Mouse (Mus musculus) lung, postnatal 4 days (tissue): ENCODE results near the gene Pnpla5.
A peak's percentile ranks its signal among the peaks of the same experiment; 100 is the strongest.
"Not testable (repeated sequence)": the region's sequence is repeated elsewhere in the genome, so short reads cannot be mapped to it uniquely, and the experiment has no call there.

Source experiments
- DNase-seq, 2 experiments: peaks; one replicate each; pipeline ENCODE4 v3.0.0; 2021

Pnpla5 gene

DNA sequence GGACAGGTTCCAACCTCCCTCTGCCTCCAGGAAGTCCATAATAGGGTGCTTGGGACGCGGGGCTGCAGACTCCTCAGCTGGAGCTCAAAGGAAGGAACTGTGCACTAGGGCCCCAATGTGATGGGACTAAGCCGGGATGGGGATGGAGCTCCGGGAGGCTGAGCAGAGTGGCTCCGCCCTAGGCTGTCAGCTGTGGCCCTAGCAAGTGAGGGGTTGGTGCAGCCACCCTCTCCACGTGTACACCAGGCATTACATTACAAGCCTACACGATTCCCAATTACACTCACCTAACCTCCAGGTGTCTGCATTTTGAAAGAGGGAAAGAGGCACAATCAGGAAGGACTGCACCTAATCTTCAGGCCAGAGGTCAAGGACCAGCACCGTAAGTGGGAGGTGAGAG lies at the start of gene Pnpla5:
TSS of gene Pnpla5 (minus strand) at position 101 of the 400 bp plus-strand sequence.
- DNase-seq, result no peak

DNA sequence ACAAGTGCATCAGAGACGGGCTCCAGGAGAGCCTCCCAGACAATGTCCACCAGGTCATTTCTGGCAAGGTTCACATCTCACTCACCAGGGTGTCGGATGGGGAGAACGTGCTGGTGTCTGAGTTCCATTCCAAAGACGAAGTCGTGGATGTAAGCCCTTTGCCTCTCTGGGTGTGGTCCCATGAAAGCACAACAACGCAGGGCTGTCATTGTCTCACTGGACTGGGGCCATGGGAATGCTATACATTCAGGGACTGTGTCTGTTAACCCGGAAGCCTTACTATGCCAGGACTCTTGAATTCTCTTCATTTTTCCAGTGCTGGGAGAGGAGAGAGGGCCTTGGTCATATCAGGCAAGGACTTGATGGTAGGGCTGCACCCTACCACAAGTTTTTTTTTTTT lies 48.2 kb upstream of the Pnpla5 start:
- DNase-seq, result no peak

DNA sequence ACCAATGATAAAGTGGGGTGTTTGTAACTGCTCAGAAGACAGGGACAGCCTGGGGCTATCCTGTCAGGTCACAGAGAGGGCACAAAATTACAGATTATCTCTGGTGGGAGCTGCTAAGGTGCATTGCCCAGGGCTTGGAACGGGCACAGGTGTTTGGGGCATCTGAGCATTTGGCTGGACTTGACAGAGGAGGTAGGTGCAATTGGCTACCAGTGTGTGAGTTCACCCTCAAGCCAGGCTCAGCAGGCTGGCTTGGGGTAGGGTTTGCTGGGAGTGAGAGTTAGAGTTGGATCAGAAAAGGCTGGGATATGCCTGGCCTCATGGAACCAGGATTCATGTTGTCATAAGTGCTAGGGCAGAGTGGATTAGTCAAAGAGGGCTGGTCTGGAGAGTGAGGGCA lies 46.5 kb upstream of the Pnpla5 start:
- no peak for DNase-seq

DNA sequence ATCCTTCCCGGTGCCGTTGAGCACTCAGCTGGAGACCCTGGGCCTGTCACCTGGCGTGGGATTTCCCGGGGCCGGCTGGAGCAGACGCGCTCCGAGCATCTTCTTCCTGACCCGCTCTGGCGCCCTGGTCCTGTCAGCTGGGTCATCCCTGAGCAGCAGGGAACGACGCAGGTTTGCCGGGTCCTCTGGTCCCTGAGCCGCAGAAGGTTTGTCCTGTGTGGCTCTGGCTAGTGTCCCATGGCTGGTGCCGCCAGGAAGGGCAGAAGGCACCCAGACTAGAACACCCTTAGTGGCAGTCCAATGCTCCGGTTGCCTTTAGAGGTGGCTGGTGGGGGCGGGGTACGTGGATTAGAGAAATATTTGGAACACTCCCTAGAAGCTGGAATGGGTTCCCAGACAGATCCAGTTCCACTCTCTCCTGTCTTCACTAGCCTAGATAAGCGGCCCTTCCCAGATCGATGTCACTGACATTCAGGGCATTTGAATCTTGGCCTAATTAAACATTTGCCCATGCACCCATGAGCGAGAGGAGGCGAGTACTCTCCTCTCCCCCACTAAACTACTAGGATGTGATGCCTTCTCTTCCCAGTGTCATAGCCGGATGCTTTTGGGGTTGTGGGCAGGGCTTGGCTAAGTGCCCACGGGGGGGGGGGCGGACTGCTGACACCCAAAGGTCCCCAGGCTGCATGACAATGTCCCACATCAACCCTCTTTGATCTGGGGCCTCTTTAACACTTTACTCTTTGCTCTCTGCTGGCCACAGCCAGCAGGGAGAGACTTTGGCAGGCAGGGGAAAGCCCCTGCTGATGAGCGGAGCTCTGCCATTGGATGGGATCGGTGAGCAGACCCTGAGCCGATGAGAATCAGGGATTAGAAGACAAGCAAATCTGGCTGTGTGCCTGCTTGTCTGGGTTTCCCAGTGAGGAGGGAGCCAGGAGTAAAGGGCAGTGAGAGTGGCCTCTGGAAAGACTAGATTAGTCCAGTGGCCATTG lies 45.5 kb upstream of the Pnpla5 start:
- peak; percentile 35 to 68 for DNase-seq

DNA sequence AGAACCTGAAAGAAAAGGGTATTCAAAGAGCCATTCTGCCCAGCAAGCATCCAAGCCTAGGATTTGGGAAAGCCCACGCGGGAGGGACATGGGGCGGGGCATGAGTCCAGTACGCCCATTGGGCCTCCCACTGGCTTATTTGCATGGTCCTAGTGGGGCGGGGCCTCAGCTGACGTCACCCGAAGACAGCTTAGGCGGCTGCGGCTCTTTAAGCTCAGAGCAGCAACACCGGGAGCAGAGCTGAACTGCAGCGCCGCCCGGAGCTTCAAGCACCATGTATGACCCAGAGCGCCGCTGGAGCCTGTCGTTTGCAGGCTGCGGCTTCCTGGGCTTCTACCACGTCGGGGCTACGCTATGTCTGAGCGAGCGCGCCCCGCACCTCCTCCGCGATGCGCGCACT lies 44.6 kb upstream of the Pnpla5 start, which contains the start of gene Pnpla3:
TSS of gene Pnpla3 (plus strand) at position 238 of the 400 bp plus-strand sequence.
- peak; percentile 93 to 96 for DNase-seq

DNA sequence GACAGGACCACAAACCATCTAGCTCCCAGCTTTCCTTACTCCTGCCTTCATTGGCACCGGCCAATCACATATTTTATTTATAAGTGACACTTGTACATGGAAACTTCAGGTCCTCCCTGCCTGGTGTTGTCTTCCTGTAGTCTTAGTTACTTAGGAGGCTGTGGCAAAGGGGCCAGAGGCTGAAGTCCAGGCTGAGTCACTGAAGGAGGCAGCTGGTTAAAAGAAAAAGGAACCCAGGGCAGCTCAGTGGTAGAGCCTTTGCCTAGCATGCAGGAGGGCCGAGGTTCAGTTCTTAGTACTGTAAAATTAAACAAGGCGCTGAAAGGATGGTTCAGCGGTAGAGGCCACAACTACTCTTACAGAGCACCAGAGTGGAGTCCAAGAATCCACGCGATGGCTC lies 43.8 kb upstream of the Pnpla5 start:
- DNase-seq, result no peak

DNA sequence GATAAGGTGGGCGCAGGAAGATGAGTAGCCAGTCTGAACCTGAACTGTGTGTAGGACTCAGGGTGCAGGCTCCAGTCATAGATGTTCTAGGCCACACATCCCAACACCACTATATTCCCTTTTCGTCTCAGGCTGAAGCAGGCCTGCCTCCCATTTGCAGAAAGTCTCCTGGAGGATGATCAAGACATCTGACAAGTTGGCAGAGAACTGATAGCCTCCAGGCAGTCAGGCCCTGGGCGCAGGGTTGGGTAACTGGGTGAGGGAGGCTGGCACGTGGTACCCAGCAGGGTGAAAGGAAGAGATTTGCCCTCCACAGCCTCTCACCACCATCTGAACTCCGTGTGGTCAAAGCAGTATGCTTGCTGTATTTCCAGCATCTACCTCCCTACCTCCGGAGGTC lies 38.9 kb upstream of the Pnpla5 start:
- no peak for DNase-seq

DNA sequence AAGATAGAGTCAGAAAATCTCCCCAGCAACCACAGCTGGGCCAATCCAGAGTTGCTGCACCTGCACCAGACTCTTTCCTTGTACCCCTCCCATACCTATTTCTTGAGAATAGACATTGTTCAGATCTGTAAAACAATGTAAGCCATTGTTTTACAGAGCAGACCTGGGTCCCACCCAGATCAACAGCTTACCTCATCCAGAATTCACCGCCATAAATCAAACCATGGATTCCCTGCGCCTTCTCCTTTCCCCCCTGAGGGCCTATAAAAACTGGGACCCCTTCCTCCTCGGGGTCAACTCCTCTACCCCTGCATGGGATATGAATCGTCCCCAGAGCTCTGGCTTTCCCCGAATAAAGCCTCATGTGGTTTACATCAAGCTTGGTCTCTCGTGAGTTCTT lies 34.6 kb upstream of the Pnpla5 start:
- not testable (repeated sequence) for DNase-seq

DNA sequence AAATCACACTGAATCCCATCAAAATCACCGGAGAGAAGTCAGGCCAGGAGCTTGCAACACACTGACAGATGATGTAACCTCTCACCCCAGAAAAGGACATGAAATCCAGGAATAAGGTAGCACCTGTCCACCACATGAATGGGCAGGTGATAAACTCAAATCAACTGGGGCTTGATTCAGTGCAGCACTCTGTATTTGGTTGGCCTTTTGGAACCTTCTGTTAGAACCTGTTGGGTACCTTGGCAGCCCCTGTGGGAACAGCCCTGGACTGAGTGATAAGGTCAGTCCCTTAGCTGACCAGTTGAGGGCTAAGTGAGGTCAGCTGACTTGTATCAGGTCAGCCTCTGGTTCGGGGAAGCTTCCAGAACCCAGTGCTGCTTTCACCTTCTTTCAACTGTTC lies 33.2 kb upstream of the Pnpla5 start:
- no peak for DNase-seq

DNA sequence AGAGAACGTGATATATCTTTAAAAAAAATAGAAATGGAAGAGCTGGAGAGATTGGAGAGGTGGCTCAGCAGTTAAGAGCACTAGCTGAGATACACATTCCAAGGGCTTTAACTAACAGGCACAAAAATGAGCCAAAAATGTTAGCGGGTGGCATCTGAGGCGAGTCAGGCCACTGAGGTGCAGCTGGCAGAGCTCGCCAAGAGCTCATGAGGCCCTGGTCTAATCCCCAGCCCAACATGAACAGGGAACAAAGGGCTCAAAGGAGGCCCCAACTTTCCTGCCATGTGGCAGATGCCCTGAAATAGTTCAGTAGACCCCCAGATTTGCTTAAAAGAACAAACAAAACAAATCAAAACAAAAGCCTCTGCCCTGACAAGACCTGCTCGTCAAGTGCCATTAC lies 18.0 kb upstream of the Pnpla5 start:
- no peak for DNase-seq

DNA sequence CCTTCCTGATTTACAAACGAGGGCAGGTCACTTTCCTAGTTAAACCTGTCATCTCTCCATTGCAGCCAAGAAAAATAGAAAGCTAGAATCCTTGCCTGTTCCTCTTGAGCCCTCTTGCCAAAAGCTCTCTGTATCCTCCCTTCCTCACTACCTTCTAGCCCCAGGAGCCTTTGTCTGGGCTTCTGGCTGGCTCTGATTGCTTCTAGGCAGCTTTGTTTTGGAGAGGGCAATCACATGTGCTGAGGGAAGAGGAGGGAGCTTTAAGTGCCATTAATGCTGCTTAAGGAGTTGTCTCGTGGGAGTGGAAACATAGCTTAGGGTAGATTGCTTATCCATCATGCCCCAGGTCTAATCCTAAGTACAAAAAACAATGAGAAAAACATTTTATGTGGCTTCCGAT lies 17.1 kb upstream of the Pnpla5 start:
- DNase-seq, result no peak

DNA sequence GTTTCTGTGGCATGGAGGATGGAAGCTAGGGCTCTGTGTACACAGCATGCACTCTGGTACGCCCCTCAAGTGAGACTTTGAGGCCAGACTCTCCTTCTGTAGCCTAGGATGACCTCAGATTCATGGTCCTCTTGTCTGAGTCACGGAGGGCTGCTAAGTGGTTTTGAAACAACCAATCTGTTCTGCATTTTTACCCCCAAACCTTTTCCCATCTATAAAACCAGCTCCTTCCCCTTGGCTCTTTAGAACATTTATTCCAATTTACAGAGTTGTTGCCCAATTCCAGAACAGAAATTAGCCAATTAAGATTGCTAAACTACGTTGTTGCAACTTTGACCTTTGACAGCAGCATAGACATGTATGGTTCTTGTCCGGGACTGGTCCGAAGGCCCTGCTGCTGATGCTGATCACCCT lies 16.6 kb upstream of the Pnpla5 start:
- no peak for DNase-seq

DNA sequence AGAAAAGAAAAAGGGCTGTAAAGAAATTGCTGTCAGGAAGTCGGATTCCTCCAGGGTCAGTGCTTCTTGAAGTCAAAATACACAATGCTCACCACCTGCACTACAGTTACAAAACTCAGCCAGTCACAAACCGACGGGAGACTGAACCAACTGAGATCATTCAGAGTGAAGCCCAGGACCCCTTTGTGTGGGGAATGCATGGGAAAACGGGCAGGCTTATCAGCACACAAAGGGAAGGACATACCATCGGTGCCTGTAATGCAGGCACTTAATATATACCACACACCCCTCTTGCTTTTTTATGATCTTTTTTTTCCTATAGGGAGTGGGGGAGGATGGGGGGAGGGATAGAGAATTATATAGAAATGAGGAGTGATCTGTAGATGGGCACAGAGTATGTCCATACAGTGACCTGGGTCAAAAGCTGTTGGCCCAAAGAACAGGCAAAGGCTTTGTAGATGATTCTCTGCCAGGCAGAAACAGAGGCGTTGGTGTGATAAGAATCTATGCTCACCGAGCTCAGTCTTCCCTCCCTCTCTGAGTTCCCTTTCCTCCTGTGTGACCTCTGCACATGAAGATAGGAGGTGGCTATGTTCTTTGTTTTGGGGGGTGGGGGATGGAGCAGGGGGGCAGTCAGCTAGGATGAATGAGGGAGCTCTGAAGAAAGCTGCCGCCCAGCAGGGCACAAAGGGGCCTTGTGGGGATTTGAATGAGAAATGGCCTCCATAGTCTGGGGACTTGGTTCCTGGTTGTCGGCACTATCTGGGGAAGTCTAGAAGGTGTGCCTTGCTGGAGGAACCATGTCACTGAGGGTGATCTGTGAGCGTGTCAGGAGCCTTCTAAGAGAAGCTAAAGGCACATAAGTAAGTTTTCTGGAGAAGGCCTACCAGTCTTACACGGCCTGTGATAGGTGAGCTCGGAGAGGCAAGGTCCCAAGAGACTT lies 13.8 kb upstream of the Pnpla5 start:
- no peak for DNase-seq

DNA sequence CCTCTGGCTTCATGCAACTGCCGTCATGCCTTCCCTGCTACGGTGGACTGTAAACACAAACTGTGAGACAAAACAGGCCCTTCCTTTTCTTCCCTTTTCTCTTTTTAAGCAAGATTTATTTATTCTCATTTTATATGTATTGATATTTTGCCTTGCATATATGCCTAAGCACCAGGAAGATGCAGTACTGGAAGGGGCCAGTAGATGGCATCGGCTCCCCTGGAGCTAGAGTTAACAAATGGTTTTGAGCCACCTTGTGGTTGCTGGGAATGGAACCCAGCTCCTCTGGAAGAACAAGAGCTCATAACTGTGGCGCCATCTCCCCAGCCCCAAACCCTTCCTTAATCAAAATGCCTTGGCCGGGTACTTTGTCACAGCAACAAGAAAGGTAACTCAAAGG lies 12.5 kb upstream of the Pnpla5 start:
- DNase-seq, result peak in 1 of 2 experiments; percentile 16

DNA sequence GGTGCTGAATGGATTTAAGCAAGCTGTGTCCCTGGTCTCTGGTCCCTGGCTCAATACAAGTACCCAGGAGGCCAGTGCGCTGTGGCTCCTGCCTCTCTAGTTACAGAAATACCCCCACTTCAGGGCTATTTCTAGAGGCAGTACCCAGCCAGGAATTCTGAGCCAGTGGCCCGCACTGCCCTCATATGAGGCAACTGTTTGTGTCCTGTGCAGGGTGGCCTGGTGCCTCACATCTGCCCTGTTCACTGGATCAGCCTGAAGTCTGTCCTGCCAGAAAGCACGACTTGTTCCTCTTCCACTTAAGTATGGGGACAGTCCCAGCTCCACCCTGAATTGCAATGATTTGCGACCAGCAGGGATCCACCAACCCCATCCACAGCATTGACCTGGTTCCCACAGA lies 10.5 kb upstream of the Pnpla5 start:
- no peak for DNase-seq

DNA sequence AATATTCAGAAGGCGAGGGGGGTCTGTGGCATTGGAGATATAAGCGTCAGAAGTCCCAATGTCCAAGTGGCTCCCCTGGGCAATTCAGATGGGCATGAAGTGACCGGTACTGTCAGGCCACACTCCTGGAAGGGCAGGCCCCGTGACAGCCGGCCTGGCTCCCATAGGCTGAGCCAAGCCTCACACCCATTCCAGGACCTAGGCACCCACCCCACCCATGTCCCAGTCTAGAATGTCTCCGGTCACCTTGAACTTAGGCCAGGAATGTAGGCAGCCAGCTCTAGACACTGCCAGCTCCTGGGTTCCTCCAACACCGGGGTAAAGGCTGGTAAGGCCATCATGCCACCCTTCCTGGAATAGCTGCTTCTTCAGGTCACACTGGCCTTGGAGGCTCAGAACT lies 9.0 kb upstream of the Pnpla5 start:
- no peak for DNase-seq

DNA sequence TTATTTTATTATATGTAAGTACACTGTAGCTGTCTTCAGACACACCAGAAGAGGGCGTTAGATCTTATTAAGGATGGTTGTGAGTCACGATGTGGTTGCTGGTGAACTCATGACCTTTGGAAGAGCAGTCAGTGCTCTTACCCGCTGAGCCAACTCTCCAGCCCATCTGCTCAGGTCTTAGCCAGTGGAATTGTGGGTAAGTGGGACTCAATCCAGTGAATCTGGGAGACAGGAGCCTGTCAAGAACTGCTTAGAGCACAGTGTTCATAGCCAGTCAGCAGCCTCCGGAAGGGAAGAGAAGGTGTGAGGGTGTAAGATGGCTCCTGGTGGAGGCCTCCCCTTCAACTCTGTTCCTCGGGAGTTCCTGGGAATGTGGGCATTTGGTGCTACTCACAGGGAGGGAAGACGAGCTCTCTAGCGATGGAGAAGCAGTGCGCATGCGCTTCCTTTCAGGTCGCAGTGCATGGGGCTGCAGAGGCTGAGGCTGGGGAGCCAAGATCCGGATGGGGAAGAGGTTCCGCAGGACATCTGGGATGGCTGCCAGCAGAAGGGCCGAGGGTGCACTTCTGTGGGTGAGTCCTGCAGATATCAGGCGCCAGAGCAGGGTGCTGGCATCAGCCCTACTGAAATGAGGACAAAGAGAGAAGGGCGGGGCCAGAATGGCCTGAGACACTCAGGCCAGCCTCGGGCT lies 8.3 kb upstream of the Pnpla5 start:
- DNase-seq, result peak; percentile 59 to 79

DNA sequence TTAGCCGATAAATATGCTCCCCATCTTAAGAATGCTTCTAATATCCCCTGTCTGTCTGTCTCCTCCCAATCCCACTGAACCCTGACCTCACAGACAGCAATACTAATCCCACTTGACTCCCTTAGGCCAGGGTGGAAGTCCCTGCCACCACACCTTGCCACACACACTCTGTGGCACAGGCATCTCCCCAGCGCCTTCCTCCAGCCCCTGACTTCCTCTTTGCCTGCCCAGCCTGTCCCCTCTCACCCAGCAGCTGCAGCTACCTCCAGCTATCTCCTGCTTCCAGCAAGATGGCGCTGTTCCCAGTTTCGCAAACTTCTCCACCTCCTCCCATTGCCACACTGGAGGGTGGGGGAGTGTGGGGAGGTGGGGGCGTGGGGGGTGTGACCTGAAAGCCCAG lies 3.9 kb upstream of the Pnpla5 start:
- peak in 1 of 2 experiments; percentile 19 for DNase-seq

DNA sequence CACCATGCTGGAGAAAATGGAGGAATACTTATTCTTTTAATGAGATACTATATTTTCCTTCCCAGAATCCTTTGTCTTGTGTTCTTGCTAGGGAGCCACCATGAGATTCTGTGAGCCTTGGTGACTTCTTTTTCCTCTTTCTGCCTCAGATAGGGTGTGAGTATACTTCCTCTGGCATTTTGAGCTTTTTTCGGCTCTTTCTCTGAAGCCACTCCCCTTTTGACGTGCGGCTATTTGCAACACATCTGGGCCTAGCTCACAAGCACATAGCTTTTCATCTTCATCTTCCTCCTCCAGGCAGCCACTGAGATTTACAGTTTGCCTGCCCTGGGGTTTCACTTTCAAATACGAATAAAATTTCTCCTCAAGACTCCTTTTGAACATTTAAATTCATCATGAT lies 3.5 kb upstream of the Pnpla5 start:
- DNase-seq, result no peak

DNA sequence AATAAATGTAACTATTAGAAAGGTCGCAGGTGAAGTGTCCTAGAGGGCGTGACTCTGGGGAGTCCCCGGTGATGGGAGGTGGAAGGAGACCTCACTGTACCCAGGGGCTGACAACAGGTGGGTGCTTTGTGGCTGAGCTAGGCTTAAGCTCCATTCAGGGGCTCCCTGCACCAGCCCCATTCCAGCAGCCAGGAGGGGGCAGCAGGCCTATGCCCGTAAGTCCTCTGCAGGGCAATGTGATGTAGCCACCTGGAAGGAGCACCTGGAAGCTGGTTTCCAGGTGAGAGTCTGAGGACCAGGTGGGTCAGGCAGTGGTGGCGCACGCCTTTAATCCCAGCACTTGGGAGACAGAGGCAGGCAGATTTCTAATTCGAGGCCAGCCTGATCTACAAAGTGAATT lies 1.1 kb upstream of the Pnpla5 start:
- no peak for DNase-seq

DNA sequence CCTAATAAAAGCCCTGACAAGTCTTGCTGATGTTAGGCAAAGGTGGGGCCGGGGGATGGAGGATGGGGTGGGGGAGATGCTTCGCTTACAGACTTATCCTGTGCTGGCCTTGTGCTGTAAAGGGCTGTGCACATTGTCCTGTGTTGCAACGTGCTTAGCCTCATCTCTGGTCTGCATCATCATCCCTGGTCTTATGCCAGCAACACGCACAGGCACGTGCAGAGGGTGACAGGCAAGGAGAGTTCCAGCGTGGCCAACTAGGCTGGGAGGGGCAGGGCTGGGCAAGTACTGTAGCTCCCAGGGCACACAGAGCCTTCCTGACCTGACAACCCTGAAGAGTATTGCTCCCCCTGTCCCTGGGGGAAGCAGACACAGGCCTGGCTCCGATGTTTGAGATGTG lies 1.9 kb downstream of the Pnpla5 start:
- DNase-seq, result no peak

DNA sequence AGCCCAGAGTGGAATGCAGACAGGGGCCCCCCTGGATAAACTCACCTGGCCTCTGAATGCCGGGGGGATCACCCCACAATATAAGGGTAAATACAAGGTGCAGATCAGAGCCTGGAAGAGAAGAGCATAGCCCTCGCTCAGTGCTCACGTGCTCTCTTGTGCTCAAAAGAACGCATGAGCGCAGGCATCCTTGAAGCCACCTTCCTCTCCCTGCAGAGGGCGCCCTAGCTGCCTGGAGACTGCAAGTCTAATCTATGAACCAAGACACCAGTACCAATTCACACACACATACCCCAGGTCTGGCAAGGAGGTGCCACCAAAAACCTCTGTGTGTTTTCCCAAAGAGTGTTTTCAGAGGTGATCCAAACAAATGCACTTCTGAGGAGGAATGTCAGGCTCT lies 2.4 kb downstream of the Pnpla5 start:
- DNase-seq, result no peak

DNA sequence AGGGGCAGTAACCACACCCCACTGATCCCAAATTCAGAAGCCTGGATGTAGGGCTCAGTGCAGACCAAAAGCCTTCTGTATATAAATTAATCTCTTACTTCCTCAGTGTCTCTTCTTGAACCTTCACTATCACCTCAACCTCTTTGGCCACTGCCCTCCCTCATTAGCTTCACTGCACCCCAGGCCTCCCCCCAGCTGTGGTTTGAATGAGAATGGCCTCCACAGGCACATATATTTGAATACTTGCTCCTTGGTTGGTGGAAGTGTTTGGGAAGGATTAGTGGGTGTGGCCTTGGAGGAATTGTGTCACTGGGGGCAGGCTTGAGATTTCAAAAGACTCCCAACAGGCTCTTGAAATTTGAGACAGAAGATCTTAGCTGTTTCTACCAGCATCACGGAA lies 6.5 kb downstream of the Pnpla5 start:
- no peak for DNase-seq
